Mouse (Mus musculus) heart, postnatal 14 days (tissue): ENCODE data around the gene Trpm2. TPM values are rescaled to one million over a fixed set of nuclear protein-coding genes. Genes with fewer than 3 reads are reported as not detected.

Experiments
- total RNA-seq, 2 experiments: library from RNA; stranded (reverse); gene quantifications; 2 replicates each; pipeline ENCODE4 v1.2.3; 2021

Gene Trpm2
- total RNA-seq, 2 experiments from 2014 or later = 0.34 to 1.5 TPM

Other genes with a start within 250 kb of the Trpm2 start
- not detected for gene Krtap12-1, start 250.0 kb downstream of the Trpm2 start, total RNA-seq
- not detected for gene Gm10100, start 244.1 kb downstream of the Trpm2 start, total RNA-seq
- gene Gm18596, start 227.9 kb downstream of the Trpm2 start, total RNA-seq = not detected
- not detected for gene Gm9736, start 219.2 kb downstream of the Trpm2 start, total RNA-seq
- not detected for gene Gm3233, start 210.9 kb downstream of the Trpm2 start, total RNA-seq
- not detected for gene Gm3238, start 199.2 kb downstream of the Trpm2 start, total RNA-seq
- gene Gm7138, start 193.6 kb downstream of the Trpm2 start, total RNA-seq = not detected
- not detected for gene Gm3250, start 188.0 kb downstream of the Trpm2 start, total RNA-seq
- not detected for gene Gm7137, start 182.4 kb downstream of the Trpm2 start, total RNA-seq
- not detected for gene Gm9639, start 175.5 kb downstream of the Trpm2 start, total RNA-seq
- gene Gm19668, start 171.4 kb downstream of the Trpm2 start, total RNA-seq = not detected
- gene Gm9507, start 158.7 kb downstream of the Trpm2 start, total RNA-seq = not detected
- gene Gm2696, start 155.9 kb downstream of the Trpm2 start, total RNA-seq = not detected
- not detected for gene Krtap10-4, start 143.5 kb downstream of the Trpm2 start, total RNA-seq
- gene Krtap10-10, start 134.6 kb downstream of the Trpm2 start, total RNA-seq = not detected
- gene Gm36176, start 123.8 kb downstream of the Trpm2 start, total RNA-seq = not detected
- not detected for gene Gm10318, start 117.7 kb downstream of the Trpm2 start, total RNA-seq
- gene Gm3285, start 108.6 kb downstream of the Trpm2 start, total RNA-seq = not detected
- gene Lrrc3, start 68.0 kb downstream of the Trpm2 start, total RNA-seq = under 1 TPM; 0.72 to 0.78 TPM
- 10 to 100 TPM in 1 of 2 experiments, 1 to 10 TPM in 1; 8.1 to 10.2 TPM for gene 1810043G02Rik, start 8.0 kb upstream of the Trpm2 start, total RNA-seq
- 100 to 1,000 TPM; 104 to 107 TPM for gene Pfkl, start 39.5 kb upstream of the Trpm2 start, total RNA-seq
- gene Dnmt3l, start 71.4 kb upstream of the Trpm2 start, total RNA-seq = not detected
- gene Aire, start 73.0 kb upstream of the Trpm2 start, total RNA-seq = under 1 TPM in 1 of 2 experiments, not detected in 1; 0.12 TPM
- 1 to 10 TPM; 5.5 to 6.0 TPM for gene Icosl, start 98.7 kb upstream of the Trpm2 start, total RNA-seq
- gene D10Jhu81e, start 199.2 kb upstream of the Trpm2 start, total RNA-seq = 100 to 1,000 TPM; 380 to 389 TPM
- gene Pwp2, start 214.6 kb upstream of the Trpm2 start, total RNA-seq = 1 to 10 TPM; 7.0 to 8.2 TPM